Mouse (Mus musculus) ES-Bruce4 (cell line): ENCODE data around the gene Akr1cl. TPM values are rescaled to one million over a fixed set of nuclear protein-coding genes. Genes with fewer than 3 reads are reported as not detected.
A peak's percentile ranks its signal among the peaks of the same experiment; 100 is the strongest.

Experiments used
- H3K27ac ChIP-seq: 2 replicates; pipeline ENCODE4 v1.5.1; 2012; ENCODE audit warnings: low read length, inconsistent platforms; ENCODE audit not compliant: insufficient read depth
- H3K27me3 ChIP-seq: 2 replicates; pipeline ENCODE4 v1.6.1; 2012; ENCODE audit warnings: mild to moderate bottlenecking, low read length, inconsistent platforms; ENCODE audit not compliant: control insufficient read depth, poor library complexity, insufficient read depth, severe bottlenecking
- H3K36me3 ChIP-seq: 2 replicates; pipeline ENCODE4 v1.6.1; 2012; ENCODE audit warnings: inconsistent platforms, mild to moderate bottlenecking, low read length, moderate library complexity; ENCODE audit not compliant: control insufficient read depth, poor library complexity, insufficient read depth, severe bottlenecking
- H3K4me1 ChIP-seq: one replicate; pipeline ENCODE4 v1.8.1; 2011; ENCODE audit warnings: low read length; ENCODE audit not compliant: control insufficient read depth, insufficient read depth
- H3K4me3 ChIP-seq: 2 replicates; pipeline ENCODE4 v1.5.1; 2011; ENCODE audit warnings: low read depth, mild to moderate bottlenecking, low read length
- H3K9ac ChIP-seq: 2 replicates; pipeline ENCODE4 v1.6.1; 2012; ENCODE audit warnings: low read depth, mild to moderate bottlenecking, inconsistent platforms; ENCODE audit not compliant: poor library complexity, severe bottlenecking
- H3K9me3 ChIP-seq: replicated peaks from 2 replicates; pipeline ENCODE4 v1.6.1; 2012; ENCODE audit warnings: mild to moderate bottlenecking, low read length, inconsistent platforms; ENCODE audit not compliant: control insufficient read depth, poor library complexity, insufficient read depth, severe bottlenecking
- CTCF ChIP-seq: IDR thresholded peaks from one replicate; pipeline ENCODE4 v1.8.1; 2011; ENCODE audit warnings: low read depth, low read length
- EP300 ChIP-seq: IDR thresholded peaks from 2 replicates; pipeline ENCODE4 v1.6.1; 2011; ENCODE audit warnings: low read depth, low read length; ENCODE audit not compliant: insufficient read depth
- POLR2A ChIP-seq: IDR thresholded peaks from one replicate; pipeline ENCODE4 v1.8.1; 2011; ENCODE audit warnings: low read length; ENCODE audit not compliant: insufficient read depth
- polyA plus RNA-seq: library from polyadenylated mRNA; stranded (reverse); fragments of >200 nt; gene quantifications from 2 replicates; pipeline ENCODE4 v1.2.4, GENCODE M21; 2011; ENCODE audit warnings: low read depth; ENCODE audit not compliant: missing spikeins, insufficient read depth, insufficient read length

Gene Akr1cl
- polyA plus RNA-seq: not detected in 2 replicates

DNA sequence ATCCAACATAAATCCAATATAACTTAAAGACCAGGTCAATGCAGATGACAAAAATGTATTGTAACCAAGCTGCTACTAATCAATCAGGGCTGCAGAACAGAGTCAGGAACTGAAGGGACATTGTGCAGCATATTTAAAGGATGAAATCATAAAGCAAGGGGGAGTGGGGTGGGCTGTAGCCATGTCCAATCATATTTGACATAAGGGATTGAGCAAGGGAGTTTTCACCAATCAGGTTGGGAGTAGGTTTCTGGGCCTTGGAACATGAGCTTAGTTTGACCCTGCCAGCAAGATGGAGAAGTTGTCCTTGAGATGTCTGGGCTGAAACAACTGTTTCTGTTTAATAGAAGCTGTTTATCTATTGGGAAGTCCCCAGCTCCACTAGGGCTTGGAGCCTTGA lies at the start of gene Akr1cl:
Gene Akr1cl (minus strand): TSS at position 119 of the 400 bp plus-strand sequence.
- TF ChIP-seq EP300: no peak
- no peak for TF ChIP-seq CTCF
- no peak for TF ChIP-seq POLR2A
- H3K9me3 ChIP-seq: no peaks in the 10 kb centered on the region

GRCm38 (mm10) chr1:65082188-65082587 lies 49.6 kb upstream of the Akr1cl start, which contains the start of gene Crygb:
TSS of gene Crygb (minus strand) at chr1:65082288.
- Histone ChIP-seq H3K9ac (peak within 1 kb of the TSS; percentile 58; the same call in 1 of the 2 replicates), H3K9me3 (no peaks in the 10 kb centered on the region), H3K4me3 (no peak within 1 kb of the TSS), H3K36me3 (no peaks in the 10 kb centered on the region), H3K4me1 (peaks cover 1% of the 10 kb centered on the region), H3K27me3 (no peaks in the 10 kb centered on the region; the same call in 1 of the 2 replicates), H3K27ac (no peak within 1 kb of the TSS)
- TF ChIP-seq EP300: no peak
- TF ChIP-seq POLR2A: no peak
- no peak for TF ChIP-seq CTCF

More for the DNA sequence above, at the start of gene Akr1cl:
- Histone ChIP-seq H3K4me3 (no peak within 1 kb of the TSS), H3K4me1 (no peaks in the 10 kb centered on the region), H3K9ac (no peak within 1 kb of the TSS), H3K36me3 (no peaks in the 10 kb centered on the region), H3K27me3 (no peaks in the 10 kb centered on the region), H3K27ac (no peak within 1 kb of the TSS)

DNA sequence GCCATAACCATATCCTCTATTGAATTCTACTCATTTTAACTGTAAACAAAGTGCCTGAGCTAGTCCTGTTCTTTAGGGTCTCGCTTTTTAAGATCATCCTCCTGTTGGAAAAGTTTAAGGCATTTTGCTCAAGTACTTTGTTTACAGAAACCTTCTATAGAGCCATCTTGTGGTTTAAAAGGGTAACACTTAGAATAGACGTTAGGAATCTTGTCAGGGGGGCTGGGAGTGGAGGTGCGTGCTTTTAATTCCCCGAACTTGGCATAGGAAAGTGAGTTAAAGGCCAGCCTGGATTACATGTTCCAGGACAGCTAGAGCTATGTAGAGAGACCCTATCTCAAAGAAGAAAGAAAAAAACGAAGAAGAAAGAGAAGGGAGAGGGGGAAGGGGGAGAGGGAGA lies 43.0 kb upstream of the Akr1cl start:
- TF ChIP-seq CTCF (no peak), EP300 (no peak), POLR2A (no peak)
- H3K4me1 ChIP-seq: no peaks in the 10 kb centered on the region

DNA sequence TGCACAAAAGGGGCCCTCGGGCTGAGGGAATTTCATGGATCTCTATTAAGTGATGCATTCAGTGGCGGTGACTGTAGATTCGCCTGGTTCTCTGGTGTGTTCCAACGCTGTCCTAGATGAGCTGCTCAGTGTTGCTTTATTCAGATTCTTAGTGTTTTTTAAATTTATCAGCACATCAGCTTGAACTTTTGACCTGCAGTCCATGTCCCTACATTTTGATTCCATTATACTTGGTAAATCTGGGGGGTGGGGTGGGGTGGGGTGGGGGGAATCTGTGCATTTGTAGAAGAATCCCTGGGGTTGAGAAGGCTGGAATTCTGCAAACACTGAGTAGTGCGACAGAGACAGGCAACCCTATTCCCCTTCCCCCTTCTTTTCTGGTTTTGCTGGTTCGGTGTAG lies 41.0 kb upstream of the Akr1cl start, which contains the start of gene Crygc:
Gene Crygc (minus strand): TSS at position 101 of the 400 bp plus-strand sequence.
- Histone ChIP-seq H3K4me3 (peak within 1 kb of the TSS; percentile 58), H3K27me3 (no peaks in the 10 kb centered on the region)
- TF ChIP-seq EP300 (no peak), POLR2A (no peak), CTCF (no peak)

More for the DNA sequence above, 43.0 kb upstream of the Akr1cl start:
- Histone ChIP-seq H3K4me3 (no peak overlapping the region), H3K36me3 (no peaks in the 10 kb centered on the region), H3K9ac (no peak overlapping the region), H3K27ac (no peak overlapping the region), H3K9me3 (no peaks in the 10 kb centered on the region), H3K27me3 (no peaks in the 10 kb centered on the region)

GRCm38 (mm10) chr1:65067842-65068241 lies 35.3 kb upstream of the Akr1cl start:
- H3K9me3 ChIP-seq: peaks cover 20% of the 10 kb centered on the region
- no peaks in the 10 kb centered on the region for H3K4me1 ChIP-seq
- no peak overlapping the region for H3K4me3 ChIP-seq
- H3K27ac ChIP-seq: no peak overlapping the region; the same call in 1 of the 2 replicates
- no peaks in the 10 kb centered on the region for H3K36me3 ChIP-seq
- H3K27me3 ChIP-seq: no peaks in the 10 kb centered on the region
- no peak overlapping the region for H3K9ac ChIP-seq
- TF ChIP-seq POLR2A: no peak
- TF ChIP-seq CTCF: no peak
- TF ChIP-seq EP300: peak; percentile 40; the same call in 1 of the 2 replicates

More for the DNA sequence above, 41.0 kb upstream of the Akr1cl start, which contains the start of gene Crygc:
- Histone ChIP-seq H3K4me1 (no peaks in the 10 kb centered on the region), H3K9ac (no peak within 1 kb of the TSS), H3K27ac (no peak within 1 kb of the TSS), H3K9me3 (no peaks in the 10 kb centered on the region), H3K36me3 (no peaks in the 10 kb centered on the region)

GRCm38 (mm10) chr1:65064201-65064600 lies 31.6 kb upstream of the Akr1cl start:
- H3K27ac ChIP-seq: no peak overlapping the region
- no peak overlapping the region for H3K4me3 ChIP-seq
- no peak overlapping the region for H3K9ac ChIP-seq
- H3K9me3 ChIP-seq: peaks cover 20% of the 10 kb centered on the region
- no peaks in the 10 kb centered on the region for H3K4me1 ChIP-seq
- H3K27me3 ChIP-seq: no peaks in the 10 kb centered on the region
- TF ChIP-seq EP300 (no peak), POLR2A (no peak), CTCF (no peak)
- no peaks in the 10 kb centered on the region for H3K36me3 ChIP-seq
